Mouse (Mus musculus): ENCODE results near the gene H2-T23.
A peak's percentile ranks its signal among the peaks of the same experiment; 100 is the strongest.
"Not testable (repeated sequence)": the region's sequence is repeated elsewhere in the genome, so short reads cannot be mapped to it uniquely, and the experiment has no call there.

H2-T23 gene

GRCm38 (mm10) chr17:36023710-36024654 is 8.7 kb downstream of the H2-T23 start:
- DNase-seq (ENCODE audit: low read depth, low spot score): no peak

GRCm38 (mm10) chr17:36022922-36023321 is 9.7 kb downstream of the H2-T23 start:
- no peak for DNase-seq (ENCODE audit: low read depth, low spot score)

GRCm38 (mm10) chr17:36022098-36022497 is 10.6 kb downstream of the H2-T23 start:
- no peak for DNase-seq (ENCODE audit: low read depth, low spot score)

GRCm38 (mm10) chr17:36021309-36021708 is 11.3 kb downstream of the H2-T23 start:
- no peak for DNase-seq (ENCODE audit: low read depth, low spot score)

GRCm38 (mm10) chr17:36020191-36021073 is 12.2 kb downstream of the H2-T23 start, which contains the start of gene H2-T24:
H2-T24 (minus strand) TSS chr17:36020560.
- DNase-seq (ENCODE audit: low read depth, low spot score): peak; percentile 95

- DNase-seq (ENCODE audit: low read depth, low spot score): no peak
These were observed 13.1 kb downstream of the H2-T23 start for GRCm38 (mm10) chr17:36019519-36019918.

GRCm38 (mm10) chr17:36018979-36019378 is 13.7 kb downstream of the H2-T23 start:
- no peak for DNase-seq (ENCODE audit: low read depth, low spot score)

GRCm38 (mm10) chr17:36017046-36017445 is 15.6 kb downstream of the H2-T23 start:
- no peak for DNase-seq (ENCODE audit: low read depth, low spot score)

- no peak for DNase-seq (ENCODE audit: low read depth, low spot score)
These were observed 17.7 kb downstream of the H2-T23 start for GRCm38 (mm10) chr17:36014977-36015376.

GRCm38 (mm10) chr17:36004409-36004808 is 28.2 kb downstream of the H2-T23 start:
- not testable (repeated sequence) for DNase-seq (ENCODE audit: low read depth, low spot score)

GRCm38 (mm10) chr17:36003331-36003730 is 29.3 kb downstream of the H2-T23 start:
- no peak for DNase-seq (ENCODE audit: low read depth, low spot score)

- peak; percentile 65 for DNase-seq (ENCODE audit: low read depth, low spot score)
These were observed 30.7 kb downstream of the H2-T23 start for GRCm38 (mm10) chr17:36001966-36002365.

- DNase-seq (ENCODE audit: low read depth, low spot score): no peak
These were observed 31.3 kb downstream of the H2-T23 start for GRCm38 (mm10) chr17:36001121-36001897.

- no peak for DNase-seq (ENCODE audit: low read depth, low spot score)
These were observed 32.3 kb downstream of the H2-T23 start for GRCm38 (mm10) chr17:36000349-36000748.

- DNase-seq (ENCODE audit: low read depth, low spot score): no peak
These were observed 33.3 kb downstream of the H2-T23 start for GRCm38 (mm10) chr17:35999356-35999755.

GRCm38 (mm10) chr17:35998545-35999305 is 33.9 kb downstream of the H2-T23 start:
- DNase-seq (ENCODE audit: low read depth, low spot score): no peak

- DNase-seq (ENCODE audit: low read depth, low spot score): peak; percentile 55
These were observed 34.7 kb downstream of the H2-T23 start for GRCm38 (mm10) chr17:35997713-35998510.

- DNase-seq (ENCODE audit: low read depth, low spot score): peak; percentile 98
These were observed 35.7 kb downstream of the H2-T23 start for GRCm38 (mm10) chr17:35996949-35997348.

- no peak for DNase-seq (ENCODE audit: low read depth, low spot score)
These were observed 37.8 kb downstream of the H2-T23 start for GRCm38 (mm10) chr17:35994879-35995240.

Data from ES-CJ7 (cell line).